Mouse (Mus musculus): ENCODE data around the gene Dact3.

The Dact3 gene

DNA sequence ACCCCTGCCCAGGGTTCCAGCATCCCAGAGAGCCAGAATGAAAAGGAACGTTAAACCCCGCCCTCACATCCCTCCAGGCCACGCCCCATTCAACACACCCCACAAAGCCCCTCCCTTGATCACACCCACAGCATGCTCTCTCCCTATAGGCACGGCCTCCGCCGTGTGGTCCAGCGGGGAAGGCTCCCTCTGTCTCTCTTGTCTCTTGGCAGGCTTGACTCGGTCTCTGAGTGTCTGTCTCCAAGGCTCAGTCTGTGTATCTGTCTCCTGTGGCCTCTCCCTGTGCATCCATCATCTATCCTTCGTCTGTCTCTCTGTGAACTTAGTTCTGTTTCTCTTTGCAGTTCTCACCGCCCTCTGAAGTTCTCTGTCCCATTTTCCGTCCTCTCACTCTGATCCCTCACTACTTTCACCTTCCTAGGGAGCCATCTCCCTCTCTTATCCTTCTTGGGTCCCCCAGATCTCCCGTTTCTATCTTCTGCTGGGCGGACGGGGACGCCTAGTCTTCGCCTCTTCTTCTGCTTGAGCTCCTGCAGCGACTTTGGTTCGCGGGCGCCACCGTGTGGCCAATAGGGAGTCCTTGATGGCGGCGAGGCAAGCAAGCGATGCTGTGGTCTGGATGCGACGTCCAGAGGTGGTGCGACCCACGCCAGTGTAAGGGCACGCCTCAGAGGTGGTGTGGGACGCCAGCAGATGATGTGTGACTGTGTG, 16.7 kb downstream of the Dact3 start, which contains the start of gene Gng8:
Gng8 (plus strand) TSS at position 146 of the 711 bp plus-strand sequence.
- peak; percentile 71 for DNase-seq (ENCODE audit: low read depth, low spot score)

DNA sequence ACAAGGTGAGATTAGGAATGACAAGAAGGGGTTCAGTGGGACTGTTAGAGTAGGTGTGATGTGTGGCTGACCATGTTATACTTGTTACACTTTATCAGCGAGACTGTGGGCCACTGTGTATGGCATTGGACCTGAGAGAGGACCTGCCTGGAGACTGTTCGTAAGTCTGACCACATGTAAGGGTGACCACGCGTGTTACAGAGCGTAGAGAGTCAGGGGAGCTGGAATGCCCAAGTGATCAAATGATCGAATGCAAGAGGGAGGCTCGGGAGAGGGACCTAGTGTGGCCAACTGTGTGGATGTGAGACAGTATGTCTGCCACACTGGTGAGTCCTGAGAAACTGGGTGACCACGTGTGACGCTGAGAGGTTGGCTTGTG, 17.2 kb downstream of the Dact3 start:
- no peak for DNase-seq (ENCODE audit: low read depth, low spot score)

DNA sequence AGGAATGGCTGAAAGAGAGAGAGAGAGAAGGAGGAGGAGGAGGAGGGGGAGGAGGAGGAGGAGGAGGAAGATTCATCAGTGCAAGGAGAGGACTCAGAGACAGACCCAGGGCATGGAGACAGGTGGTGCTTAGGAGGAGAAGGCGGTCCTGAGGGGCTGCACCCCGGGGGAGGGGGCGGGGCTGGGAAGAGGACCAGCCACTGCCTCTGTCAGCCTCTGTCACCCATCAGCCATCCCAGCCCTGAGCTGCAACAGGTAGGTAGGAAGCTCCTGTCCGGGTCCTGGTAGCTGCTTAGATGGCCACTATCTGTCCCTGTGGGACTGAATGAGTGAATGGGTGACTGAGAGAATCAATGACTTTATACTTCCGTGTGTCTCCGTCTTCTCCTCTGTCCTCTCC, 18.5 kb downstream of the Dact3 start:
- no peak for DNase-seq (ENCODE audit: low read depth, low spot score)

DNA sequence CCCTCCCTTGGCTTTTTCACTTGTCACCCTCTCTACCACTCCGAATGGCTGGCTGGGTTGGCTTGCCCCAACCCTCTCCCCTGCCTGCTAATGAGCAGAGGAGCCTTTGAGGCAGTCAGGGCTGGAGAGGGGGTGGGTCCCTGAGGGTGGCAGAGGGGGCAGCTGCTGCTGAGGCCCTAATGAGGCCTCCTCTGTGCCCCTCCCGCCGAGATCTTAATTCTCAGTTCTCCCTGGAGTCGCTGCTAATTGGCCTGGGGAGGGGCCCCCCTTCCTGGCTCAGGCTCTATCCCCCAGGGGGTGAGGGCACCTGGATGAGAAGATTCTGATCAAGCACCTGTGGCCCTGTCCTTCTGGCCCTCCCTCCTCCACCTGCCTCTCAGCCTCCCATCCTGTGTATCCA, 19.2 kb downstream of the Dact3 start:
- no peak for DNase-seq (ENCODE audit: low read depth, low spot score)

DNA sequence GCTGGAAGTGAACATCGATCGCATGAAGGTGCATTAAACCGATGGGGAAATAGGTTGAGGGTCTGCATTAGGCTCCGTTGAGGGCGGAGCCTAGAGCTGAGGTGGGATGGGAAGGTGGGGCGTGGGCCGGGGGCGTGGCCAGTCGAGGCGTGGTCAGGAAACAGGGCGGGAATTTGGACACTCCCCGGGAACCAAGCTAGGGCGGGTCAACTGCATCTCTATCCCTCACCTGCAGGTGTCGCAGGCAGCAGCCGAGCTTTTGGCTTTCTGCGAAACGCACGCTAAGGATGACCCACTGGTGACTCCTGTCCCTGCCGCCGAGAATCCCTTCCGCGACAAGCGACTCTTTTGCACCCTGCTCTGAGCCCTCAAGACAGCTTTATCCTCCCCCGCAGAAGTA, 19.9 kb downstream of the Dact3 start:
- peak; percentile 53 for DNase-seq (ENCODE audit: low read depth, low spot score)

DNA sequence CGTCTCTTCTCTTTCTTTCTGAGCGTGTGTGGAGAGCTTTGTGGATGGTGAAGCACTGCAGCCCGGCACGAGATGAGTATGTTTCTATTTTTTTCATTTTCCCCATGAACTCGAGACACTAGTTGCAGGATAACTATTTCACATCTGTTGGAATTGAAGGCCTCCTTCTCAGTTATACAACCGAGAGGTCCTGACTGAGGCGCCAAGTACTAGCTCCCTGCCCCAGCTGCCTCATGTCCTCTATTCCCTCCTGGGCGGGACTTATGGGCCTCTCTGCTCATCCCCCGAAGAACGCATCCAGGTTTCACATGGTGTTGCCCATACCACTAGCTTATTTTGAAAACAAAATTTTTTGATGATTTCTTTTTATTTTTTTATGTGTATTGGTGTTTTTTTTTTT, 20.4 kb downstream of the Dact3 start:
- DNase-seq (ENCODE audit: low read depth, low spot score) = no peak

DNA sequence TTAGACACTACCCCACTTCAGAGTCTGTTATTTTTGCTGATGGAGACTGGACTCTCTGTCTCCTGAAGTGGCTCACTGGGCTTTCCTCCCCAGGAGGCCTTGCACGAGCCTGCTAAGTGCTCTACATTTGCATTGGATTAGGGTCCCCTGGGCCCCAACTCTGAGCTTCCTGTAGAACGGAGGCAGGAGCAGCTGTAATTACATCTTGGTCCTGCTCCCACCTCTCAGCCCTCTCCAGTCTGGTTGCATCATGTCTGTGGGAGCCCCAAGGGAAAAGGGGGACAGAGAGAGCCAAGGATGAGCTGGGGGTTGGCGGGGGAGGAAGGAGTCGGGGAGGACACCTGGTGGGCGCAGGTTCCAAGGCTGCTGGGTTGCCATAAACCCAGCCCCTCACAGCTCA, 25.4 kb downstream of the Dact3 start:
- no peak for DNase-seq (ENCODE audit: low read depth, low spot score)

DNA sequence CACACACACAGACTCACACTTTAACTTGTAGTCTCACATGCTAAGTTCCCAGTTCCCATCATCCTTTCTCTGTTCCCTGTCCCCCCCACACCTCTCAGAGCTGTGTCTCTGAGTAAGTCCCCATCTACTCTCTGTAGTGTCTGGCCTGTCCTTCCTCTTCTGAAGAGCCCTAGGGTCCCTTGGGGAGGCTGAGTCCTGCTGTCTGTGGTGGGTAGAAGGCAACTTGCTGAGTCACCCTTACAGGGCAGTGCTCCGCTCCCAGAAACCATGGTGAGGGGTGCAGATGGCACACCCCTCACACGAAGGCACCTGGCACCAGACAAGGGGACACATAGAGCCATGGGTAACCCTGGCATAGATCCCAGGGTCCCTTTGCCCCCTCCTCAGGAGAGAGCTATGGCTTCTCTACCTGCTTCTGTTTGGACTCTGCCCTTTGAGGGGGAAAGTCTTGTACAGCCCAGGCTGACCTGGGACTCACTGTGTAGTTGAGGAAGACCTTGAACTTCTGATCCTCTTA, 28.4 kb downstream of the Dact3 start:
- DNase-seq (ENCODE audit: low read depth, low spot score) = no peak

DNA sequence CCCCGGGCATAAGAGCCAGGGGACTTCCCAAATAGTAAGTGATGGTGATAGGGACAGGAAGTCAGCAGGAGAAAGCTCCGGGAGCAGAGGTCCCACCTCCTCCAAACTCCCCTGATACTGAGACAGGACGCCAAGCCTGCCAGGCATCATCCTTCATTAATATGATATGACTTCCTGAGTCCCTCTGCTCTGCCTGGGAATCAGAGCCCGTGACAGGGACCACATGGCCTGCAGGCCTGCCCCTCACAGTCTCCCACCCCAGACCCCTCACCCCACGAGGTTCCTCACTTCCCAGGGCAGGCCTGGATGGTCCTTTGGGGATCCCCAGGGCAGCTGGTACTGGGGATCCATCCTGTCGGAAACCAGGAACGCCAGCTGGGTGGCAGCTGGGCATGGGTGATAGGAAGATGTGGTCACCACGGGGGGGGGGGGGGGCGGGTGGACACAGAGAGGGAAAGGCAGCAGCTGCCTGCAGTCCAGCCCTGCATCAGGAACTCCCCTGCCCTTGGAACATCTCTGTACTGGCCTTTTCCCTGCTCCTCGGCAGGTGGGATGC, 29.1 kb downstream of the Dact3 start:
- no peak for DNase-seq (ENCODE audit: low read depth, low spot score)

DNA sequence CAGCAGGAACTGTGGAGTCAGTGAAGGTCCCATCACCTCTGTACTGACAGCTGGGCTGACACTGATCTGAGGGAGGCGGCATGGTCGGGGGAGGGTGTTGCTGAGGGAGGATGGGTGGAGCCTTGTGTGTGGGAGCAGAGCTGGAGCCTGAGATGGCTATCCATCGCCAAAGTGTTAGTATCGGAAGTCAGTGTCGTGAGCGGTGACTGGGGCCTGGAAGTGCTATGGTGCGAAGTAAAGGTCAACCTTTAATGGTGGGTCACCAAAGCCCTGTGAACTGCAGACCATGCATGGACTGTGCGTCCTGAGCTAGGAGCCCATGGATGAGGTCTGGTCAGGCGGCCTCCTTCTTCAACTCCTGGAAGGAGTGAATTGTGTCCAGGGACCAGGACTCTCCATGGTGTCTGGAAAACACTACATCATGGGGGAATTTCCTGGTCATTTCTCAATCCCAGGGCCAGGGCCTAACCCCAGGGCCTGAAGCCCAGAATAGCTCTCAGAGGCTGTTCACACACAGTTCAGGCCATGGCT, 30.4 kb downstream of the Dact3 start:
- DNase-seq (ENCODE audit: low read depth, low spot score) = no peak

DNA sequence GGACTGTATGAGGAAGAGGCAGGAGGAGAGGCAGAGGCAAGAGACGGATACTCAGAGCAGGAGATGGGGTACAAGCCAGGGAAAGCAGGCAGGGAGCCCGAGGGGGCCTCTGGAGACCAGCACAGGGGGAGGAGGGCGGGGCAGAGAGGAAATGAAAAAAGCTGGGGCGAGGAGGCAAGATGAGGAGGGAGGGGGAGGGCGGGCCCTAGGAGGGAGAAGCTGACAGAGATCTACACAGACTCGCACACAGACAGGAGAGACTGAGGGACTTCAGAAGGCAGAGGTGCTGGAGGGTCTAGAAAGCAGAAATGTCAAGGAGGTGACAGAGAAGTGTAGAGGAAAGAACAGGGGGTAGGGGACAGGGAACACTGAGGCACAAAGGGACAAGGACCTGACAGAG, 31.2 kb downstream of the Dact3 start, which contains the start of gene Ptgir:
Ptgir (plus strand) TSS at position 210 of the 400 bp plus-strand sequence.
- no peak for DNase-seq (ENCODE audit: low read depth, low spot score)

DNA sequence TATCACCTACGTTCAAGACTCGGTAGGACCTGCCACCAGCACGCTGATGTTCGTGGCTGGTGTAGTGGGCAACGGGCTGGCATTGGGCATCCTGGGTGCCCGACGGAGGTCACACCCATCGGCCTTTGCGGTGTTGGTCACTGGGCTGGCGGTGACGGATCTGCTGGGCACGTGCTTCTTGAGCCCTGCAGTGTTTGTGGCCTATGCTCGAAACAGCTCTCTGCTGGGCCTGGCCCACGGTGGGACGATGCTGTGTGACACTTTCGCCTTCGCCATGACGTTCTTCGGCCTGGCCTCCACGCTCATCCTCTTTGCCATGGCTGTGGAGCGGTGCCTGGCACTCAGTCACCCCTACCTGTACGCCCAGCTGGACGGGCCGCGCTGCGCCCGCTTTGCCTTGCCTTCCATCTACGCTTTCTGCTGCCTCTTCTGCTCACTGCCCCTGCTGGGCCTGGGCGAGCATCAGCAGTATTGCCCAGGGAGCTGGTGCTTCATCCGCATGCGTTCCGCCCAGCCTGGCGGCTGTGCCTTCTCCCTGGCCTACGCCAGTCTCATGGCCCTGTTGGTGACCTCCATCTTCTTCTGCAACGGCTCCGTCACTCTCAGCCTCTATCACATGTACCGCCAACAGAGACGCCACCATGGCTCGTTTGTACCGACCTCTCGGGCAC, 31.9 kb downstream of the Dact3 start:
- no peak for DNase-seq (ENCODE audit: low read depth, low spot score)

DNA sequence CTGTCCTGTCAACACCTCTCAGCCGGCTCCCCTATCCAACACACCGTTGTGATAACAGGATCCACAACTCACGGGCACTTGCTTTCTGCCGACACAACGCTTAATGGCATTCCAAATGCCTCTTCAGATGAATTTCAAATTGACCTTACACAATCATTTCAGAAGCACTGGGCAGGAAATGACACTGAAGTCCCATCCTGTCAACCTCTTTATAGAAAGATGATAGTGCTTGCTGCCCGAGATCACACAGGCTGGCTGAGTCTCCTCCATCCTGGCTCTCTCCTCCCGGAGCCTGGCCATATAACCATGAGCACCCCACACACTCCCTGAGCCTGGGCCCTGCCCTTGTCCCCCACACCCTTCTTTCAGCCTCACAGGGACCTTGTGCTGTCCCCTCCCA, 32.7 kb downstream of the Dact3 start:
- no peak for DNase-seq (ENCODE audit: low read depth, low spot score)

DNA sequence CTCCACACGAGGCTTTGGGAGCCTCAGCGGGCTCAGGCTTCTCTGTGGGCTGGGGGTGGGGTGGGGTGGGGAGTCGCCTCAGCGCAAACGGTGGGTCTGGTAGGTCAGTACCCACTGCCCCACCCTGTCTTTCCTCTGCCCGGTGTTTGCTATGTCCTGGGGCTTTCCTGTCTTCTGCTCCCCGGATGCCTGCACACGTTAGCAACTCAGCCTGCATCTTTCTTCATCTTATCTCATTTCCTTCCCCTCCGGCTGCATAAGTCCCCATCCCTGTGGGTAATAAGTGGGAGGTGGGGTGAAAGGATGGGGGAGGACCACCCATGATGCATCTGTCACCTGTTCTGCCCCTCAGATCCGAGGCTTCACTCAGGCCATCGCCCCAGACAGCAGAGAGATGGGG, 33.2 kb downstream of the Dact3 start:
- DNase-seq (ENCODE audit: low read depth, low spot score) = no peak

DNA sequence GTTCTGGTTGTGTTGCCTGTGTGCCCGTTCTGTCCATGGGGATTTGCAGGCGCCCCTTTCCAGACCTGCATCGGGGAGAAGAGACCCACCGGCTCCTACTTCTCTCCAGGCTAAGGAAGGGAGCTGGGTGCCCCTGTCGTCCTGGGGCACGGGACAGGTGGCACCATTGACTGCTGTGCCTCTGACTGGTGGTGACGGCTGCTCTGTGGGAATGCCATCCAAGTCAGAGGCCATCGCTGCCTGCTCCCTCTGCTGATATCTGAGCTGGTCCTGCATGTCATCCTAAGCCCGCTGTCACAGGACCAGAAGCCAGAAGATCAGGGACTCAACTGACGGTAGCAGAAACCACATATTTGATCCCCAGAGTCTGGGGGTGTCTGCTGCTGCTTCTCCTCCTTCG, 33.7 kb downstream of the Dact3 start:
- DNase-seq (ENCODE audit: low read depth, low spot score) = no peak

DNA sequence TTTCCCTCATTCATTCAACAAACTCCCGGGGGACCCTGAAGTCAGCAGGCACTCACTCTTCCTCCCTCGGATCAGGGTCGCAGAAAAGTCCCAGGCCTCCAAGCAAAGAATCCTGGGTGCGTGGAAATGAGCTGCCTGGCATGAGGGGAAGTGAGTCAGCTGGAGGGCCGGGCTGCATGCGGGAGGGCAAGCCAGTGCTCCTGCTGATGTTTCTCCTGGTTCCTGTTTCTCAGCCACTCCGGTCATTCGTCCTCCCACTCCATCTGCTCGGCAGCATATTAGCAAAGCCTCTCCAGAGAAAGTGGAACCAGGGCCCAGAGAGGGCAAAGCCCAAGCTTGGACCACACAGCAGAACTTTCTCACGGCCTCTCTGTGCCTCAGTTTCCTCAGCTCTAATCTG, 34.8 kb downstream of the Dact3 start:
- DNase-seq (ENCODE audit: low read depth, low spot score) = no peak

DNA sequence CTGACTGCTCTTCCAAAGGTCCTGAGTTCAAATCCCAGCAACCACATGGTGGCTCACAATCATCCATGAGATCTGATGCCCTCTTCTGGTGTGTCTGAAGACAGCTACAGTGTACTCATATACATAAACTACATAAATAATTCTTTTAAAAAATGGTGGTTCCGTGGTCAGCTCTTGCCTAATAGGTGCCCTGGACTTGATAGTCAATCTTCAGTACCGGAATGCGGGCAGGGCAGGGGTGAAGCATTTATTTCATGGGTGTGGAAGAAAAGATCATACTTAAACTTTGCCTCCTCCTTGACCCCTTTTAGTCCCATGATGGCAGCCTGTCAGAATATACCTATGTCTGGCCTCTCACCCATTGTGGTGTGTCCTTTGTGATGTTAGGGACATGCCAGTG, 36.8 kb downstream of the Dact3 start:
- no peak for DNase-seq (ENCODE audit: low read depth, low spot score)

DNA sequence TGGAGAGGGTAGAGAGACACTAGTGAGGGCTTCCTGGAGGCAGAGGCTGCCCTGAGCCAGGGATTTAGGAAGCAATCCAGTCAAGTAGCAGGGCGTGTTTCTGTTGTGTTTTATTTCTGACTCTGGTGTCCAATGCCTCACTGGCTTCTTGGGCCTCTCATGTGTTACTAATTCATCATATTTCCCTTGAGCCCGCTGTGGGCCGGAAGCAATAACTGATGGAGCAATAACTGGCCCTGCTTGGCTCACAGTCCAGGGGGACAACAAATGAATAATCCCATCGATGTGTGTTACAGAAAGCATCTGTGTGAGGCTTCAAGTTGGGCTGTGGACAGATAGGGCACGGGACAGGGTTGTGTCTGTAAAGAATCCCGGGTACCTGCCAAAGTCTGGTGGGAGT, 37.2 kb downstream of the Dact3 start:
- DNase-seq (ENCODE audit: low read depth, low spot score) = no peak

DNA sequence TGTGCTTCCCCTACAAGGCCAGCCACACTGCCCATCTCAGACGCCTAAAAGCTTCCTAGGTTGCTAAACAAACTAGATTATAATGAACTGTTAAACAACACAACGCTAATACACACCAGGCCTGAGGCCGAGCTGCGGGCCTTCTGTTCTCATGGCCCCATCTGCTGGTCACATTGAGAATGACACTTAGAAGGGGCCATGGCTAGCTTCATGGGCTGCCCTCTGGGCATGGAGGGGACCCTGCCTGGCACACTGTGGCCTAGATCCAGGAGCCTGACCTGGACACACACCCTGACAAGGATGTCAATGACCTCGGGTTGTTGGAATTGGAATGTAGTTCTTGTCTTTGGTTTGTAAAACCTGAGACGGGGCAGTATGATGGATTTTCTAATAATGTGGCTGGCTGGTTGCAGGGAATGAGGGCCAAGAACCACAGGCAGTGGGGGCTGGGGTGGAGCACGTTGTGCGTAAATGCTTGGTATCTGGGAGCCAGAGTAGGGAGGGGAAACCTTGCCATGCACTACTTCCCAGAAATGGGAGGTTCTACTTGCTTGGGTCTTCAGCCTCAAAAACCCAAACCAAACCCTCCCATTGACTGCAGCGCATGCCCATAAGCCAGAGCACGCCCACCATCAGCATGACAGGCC, 38.8 kb downstream of the Dact3 start:
- DNase-seq (ENCODE audit: low read depth, low spot score) = no peak

DNA sequence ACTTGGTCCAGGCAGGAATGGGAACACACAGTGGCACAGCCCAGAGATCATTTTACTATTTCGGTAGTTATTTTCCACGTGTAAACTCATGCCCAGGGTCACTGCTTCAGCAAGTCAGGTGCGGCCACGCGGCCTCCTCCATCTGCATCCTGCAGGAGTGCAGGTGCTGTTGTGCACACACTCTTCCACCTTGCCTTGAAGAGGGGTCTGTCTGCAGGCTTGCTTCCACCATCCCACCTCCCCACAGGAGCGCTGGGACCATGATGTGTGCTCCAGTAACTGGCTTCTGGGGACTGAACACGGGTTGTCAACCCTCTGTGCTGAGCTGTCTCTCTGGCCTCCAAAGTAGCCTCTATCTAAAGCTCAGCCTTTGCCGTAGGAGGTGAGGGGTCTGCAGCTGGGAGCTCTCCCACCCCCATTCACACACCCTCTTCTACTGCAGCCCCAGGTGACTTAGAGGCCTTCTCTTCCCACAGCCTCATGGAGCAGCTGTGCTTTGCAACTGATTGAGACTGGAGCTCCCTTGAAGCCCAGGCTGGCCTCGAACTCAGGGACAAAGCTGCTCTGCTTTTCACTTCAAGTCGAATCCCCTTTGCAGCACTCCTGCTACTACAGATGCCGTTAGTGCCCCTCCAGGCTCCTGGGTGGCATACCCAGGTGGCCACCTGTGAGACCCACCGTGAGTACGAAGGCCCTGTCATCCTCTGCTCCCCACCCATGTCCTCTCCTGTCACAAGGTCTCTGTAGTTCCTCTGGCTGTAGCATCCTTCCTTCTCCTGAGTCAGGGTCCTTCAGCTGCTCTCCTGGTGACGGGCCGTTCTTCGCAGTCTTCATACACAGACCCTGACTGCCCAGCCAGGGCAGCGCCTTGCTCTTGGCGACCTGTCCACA, 39.6 kb downstream of the Dact3 start:
- DNase-seq (ENCODE audit: low read depth, low spot score) = no peak
